In genomic region chr3:127036118-127036517, GRCm38 (mm10) we compare ENCODE assay signal across 16 mouse cellular contexts.
"Had no signal": no experiment of that assay in that cellular context is flagged by ENCODE, and none has a peak within 500 bp of the region (broad histone marks: within the 10 kb centered on the region; RNA-seq: fewer than 3 reads in every experiment).

No protein-coding gene starts in this region.

- H3K36me3 ChIP-seq: kidney, embryonic 15.5 days; limb, embryonic 10.5 days; liver, embryonic 15.5 days had no signal

- H3K4me1 ChIP-seq: kidney, embryonic 15.5 days; liver, embryonic 15.5 days; neural tube, embryonic 15.5 days had no signal

- H3K27ac ChIP-seq: kidney, embryonic 15.5 days; limb, embryonic 10.5 days; liver, embryonic 15.5 days; neural tube, embryonic 15.5 days; stomach, postnatal 0 days had no signal

- H3K9ac ChIP-seq: kidney, embryonic 15.5 days; liver, embryonic 15.5 days; neural tube, embryonic 15.5 days had no signal

- ATAC-seq: intestine, embryonic 16.5 days; lung, postnatal 0 days had no signal

- H3K4me3 ChIP-seq: kidney, embryonic 15.5 days; limb, embryonic 10.5 days; liver, embryonic 15.5 days; myocyte; neural tube, embryonic 15.5 days had no signal

- H3K9me3 ChIP-seq: kidney, embryonic 15.5 days; limb, embryonic 10.5 days; liver, embryonic 15.5 days; neural tube, embryonic 15.5 days had no signal

- DNase-seq: kidney, adult 2 months; kidney, postnatal 14 days; lung, adult 2 months; lung, postnatal 36 days; midbrain, embryonic 14.5 days; thymus, adult 2 months; thymus, postnatal 25 days had no signal

- H3K4me2 ChIP-seq: kidney, embryonic 15.5 days; liver, embryonic 11.5 days; liver, embryonic 15.5 days; neural tube, embryonic 15.5 days had no signal

- H3K27me3 ChIP-seq: kidney, embryonic 15.5 days; liver, embryonic 15.5 days; neural tube, embryonic 15.5 days had no signal
